Mouse (Mus musculus) CH12.LX (cell line): ENCODE measurements at regions not wholly inside any gene's neighbourhood (a gene's known extent, or its start where the extent isn't known, plus 50 kb on each side); places are given as distances from the start of the nearest gene placed in this dataset.

Source experiments
- CHD1 ChIP-seq: IDR thresholded peaks from 2 replicates; pipeline ENCODE4 v1.6.1; 2012; ENCODE audit warnings: low read depth, low read length, improper control_type of control experiment, inconsistent platforms
- CHD2 ChIP-seq: IDR thresholded peaks from 2 replicates; pipeline ENCODE4 v1.6.1; 2011; ENCODE audit warnings: low read length, improper control_type of control experiment
- CTCF ChIP-seq, 2 experiments: IDR thresholded peaks in 1 of 2; conservative IDR thresholded peaks in 1 of 2; 2 replicates each; pipeline ENCODE4 v1.5.1; 2011 to 2012; ENCODE audit warnings: low read depth in 2 of 2, low read length in 2 of 2, improper control_type of control experiment in 1 of 2, inconsistent platforms in 1 of 2, mild to moderate bottlenecking in 1 of 2, moderate library complexity in 1 of 2
- ETS1 ChIP-seq: conservative IDR thresholded peaks from 2 replicates; pipeline ENCODE4 v1.6.1; 2012; ENCODE audit warnings: low read depth, mild to moderate bottlenecking, inconsistent platforms, low read length, improper control_type of control experiment, moderate library complexity
- HCFC1 ChIP-seq: IDR thresholded peaks from 2 replicates; pipeline ENCODE4 v1.6.1; 2012; ENCODE audit warnings: low read depth, mild to moderate bottlenecking, inconsistent platforms, low read length, improper control_type of control experiment
- MAFK ChIP-seq: IDR thresholded peaks from 2 replicates; pipeline ENCODE4 v1.6.1; 2011; ENCODE audit warnings: low read length, improper control_type of control experiment; ENCODE audit not compliant: insufficient replicate concordance
- MAZ ChIP-seq: IDR thresholded peaks from 2 replicates; pipeline ENCODE4 v1.6.1; 2012; ENCODE audit warnings: low read depth, mild to moderate bottlenecking, inconsistent platforms, low read length, improper control_type of control experiment, moderate library complexity
- POLR2A ChIP-seq: IDR thresholded peaks from 2 replicates; pipeline ENCODE4 v1.6.1; 2011; ENCODE audit warnings: low read depth, mild to moderate bottlenecking, improper control_type of control experiment, low read length
- ZC3H11A ChIP-seq: IDR thresholded peaks from 2 replicates; pipeline ENCODE4 v1.6.1; 2012; ENCODE audit warnings: low read depth, mild to moderate bottlenecking, inconsistent platforms, low read length, improper control_type of control experiment

DNA sequence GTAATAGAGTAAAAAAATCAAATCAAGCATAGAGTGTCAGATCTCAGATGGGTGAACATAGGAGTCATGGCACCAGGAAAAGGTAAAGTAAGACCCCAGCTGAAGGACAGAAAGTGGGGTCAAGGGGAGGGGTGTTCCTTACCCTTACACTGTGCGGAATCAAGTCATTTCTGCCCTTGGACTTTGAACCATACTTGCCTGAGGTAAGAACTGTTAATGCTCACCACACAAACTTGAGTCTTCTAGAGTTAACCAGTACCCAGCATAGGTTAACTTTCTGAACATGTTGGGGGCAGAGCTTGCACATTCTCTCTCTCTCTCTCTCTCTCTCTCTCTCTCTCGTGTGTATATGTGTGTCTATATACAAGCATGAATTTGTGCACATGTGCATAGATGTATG is 83.7 kb upstream of the Dapk1 start:
- no peak for TF ChIP-seq CHD2
- no peak for TF ChIP-seq MAFK
- TF ChIP-seq ETS1 = no peak
- no peak for TF ChIP-seq POLR2A
- TF ChIP-seq ZC3H11A = no peak
- no peak for TF ChIP-seq MAZ
- no peak for TF ChIP-seq HCFC1
- no peak for TF ChIP-seq CTCF (conservative IDR thresholded peaks at IDR 0.05 in 1 of 2, IDR thresholded peaks at IDR 0.05 in 1 of 2; ENCODE audit: low read depth in 2 of 2, low read length in 2 of 2)
- no peak for TF ChIP-seq CHD1
